Mouse (Mus musculus): Measurements from ENCODE around the gene Mgrn1.

Gene Mgrn1

DNA sequence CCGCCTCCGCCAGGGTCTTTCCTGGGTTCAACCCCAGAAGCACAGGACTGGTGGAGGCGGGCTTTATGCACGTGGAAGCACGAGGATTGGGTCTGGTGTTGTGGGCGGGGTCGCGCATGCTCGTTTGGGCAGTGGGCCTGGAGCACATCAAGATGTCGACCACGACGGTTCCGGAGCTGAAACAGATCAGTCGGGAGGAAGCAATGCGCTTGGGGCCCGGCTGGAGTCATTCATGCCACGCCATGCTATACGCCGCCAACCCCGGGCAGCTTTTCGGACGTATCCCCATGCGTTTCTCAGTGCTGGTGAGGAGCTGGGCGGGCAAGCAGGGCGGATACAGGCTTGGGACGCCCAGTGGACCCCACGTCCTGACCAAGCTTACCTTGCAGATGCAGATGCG lies 52.9 kb downstream of the Mgrn1 start:
- peak; percentile 23 for DNase-seq (ENCODE audit: extremely low read depth, low read depth, low spot score)

DNA sequence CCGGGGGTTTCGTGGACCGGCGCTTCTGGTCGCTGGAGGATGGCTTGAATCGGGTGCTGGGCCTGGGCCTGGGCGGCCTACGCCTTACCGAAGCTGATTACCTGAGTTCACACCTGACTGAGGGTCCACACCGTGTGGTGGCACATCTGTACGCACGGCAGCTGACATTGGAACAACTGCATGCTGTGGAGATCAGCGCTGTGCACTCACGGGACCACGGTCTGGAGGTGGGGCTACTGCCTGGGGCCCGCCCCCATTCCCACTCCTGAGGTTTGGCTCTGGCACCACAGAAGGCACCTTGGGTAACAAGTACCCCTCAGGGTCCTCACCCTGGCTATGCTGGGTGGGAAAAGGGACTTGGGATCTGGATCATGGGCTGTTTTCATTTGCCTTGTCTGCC lies 53.4 kb downstream of the Mgrn1 start:
- no peak for DNase-seq (ENCODE audit: extremely low read depth, low read depth, low spot score)

DNA sequence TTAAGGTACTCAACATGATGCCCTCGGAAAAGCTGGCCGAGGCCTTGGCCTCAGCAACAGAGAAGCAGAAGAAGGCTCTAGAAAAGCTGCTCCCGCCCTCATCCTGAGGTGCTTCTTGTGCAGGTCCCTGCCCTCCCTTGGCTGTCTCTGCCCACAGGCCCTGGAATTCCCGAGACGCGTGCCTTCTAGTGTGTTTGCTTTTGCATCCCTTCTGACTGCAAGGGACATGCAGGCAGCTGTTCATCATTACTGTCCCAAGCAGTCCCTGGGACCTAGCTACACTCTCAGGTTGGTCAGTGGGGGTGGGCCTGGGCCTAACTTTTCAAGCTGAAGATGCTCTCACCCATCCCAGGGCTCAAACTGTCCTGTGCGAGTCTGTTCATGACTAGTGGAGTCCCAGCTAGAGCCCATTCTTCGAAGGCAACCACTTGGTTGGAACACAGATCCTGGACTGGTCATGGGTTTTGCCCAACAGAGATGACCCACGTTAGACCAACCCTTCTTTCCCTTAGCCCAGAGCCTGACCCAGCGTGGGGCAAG lies 54.3 kb downstream of the Mgrn1 start:
- DNase-seq (ENCODE audit: extremely low read depth, low read depth, low spot score): no peak

DNA sequence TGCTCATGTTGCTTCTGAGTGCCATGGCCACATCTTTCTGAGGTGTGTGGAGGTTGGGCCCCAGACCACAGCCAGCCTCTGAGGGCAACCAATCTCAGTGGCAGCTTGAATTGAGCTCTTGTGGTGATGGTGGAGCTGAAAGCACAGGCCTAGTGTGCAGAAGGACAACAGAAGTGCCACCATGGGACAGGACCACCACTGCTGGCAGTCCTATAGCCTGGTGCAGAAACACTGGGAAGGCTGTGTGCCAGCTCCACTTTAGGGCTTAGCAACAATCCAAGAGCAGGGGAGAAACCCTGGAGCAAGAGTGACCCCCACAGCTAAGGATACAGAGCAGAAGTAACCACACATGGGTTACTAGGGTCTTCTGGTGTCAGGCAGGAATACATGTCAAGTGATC lies 55.0 kb downstream of the Mgrn1 start:
- no peak for DNase-seq (ENCODE audit: extremely low read depth, low read depth, low spot score)

DNA sequence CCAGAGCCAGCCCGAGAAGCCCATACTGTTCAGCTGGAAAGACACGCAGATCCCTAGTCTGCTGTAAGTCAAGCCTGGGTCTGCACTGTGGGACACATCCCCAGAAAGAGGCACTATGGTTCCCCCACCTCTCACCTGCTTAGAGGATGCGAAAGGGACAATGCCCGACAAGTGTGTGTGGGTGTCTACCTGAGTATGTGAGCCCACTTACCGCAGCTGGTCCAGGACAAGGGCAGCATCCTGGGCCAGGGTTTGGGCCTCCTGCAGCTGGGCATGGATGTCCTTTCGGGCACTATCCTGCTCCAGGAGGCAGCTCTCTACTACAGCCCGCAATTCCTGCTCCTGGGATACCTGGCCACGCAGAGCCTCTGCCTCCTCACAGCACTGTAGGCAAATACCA lies 56.8 kb downstream of the Mgrn1 start:
- DNase-seq (ENCODE audit: extremely low read depth, low read depth, low spot score): no peak

- no peak for DNase-seq (ENCODE audit: extremely low read depth, low read depth, low spot score)
Measured at GRCm38 (mm10) chr16:4943431-4943830, 57.4 kb downstream of the Mgrn1 start.

DNA sequence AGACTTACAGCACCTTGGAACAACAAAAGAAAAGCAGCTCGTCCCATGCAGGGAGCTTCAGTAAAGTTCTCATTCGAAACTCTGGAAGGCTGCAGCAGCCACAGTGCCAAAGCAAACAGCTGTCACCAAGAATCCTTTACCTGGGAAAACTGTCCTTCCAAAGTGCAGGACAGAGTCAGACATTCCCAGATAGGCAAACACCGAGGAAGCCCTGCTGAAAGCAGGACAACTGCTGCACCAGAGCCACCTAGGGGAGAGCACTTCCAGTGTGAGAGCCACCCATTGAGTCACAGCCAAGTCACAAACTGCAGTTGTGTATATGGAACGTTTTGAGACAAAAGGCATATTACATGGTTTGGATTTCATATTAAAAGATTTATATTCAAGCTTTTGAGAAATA lies 59.4 kb downstream of the Mgrn1 start:
- no peak for DNase-seq (ENCODE audit: extremely low read depth, low read depth, low spot score)

DNA sequence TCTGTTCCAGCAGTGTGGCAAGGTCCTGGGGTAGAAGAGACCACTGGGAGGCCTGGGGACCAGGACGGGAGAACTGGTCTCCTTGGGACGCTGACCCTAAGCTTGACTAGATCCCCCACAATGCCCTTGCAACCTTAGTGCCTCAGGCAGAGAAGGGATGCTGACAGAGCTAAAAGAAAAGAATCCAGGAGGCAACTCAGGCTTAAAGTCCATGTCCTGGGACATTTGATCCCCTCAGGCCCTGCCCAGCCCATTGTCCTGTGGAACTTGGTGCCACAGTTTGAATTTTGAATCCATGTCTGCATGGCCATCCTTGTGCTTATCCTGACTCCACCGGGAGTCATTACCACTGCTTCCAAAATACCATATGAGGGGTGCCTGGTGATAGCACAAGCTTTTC lies 60.1 kb downstream of the Mgrn1 start:
- DNase-seq (ENCODE audit: extremely low read depth, low read depth, low spot score): no peak

DNA sequence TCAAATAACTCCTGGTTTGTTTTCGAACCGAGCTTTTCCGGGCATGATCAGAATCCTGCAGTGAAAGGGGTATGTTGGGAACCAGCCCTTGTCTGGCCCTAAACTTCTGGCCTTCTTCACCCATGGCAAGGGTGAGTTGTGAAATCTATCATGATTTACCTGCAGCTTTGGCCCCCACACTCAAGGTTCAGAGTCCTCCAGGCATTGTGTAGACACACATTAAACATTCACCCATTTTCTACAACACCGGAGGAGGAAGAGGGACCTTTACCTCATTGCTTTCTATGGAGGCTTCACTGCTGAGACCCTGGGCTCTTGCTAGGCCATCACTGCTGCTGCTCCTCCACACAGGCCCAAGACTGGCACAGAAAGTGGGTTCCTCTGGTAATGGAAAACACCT lies 61.3 kb downstream of the Mgrn1 start:
- DNase-seq (ENCODE audit: extremely low read depth, low read depth, low spot score): no peak

DNA sequence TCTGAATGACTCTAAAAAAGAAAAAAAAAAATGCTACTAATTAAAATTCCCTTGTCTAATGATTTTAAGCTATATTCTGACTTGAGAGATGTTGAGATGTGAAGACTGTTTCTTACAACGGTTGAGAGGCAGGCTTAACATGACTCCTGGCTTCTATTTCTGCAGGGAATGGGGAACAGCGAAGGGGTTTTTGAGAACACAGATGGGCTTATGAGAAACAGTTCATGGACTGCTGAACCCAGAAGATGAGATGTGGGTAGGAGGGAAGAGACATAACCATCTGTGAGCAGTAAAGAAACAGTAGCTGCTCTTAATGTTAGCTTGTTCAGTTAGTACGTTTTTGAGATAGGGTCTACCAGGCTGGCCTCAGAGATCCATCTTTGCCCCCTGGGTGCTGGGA lies 70.6 kb downstream of the Mgrn1 start:
- no peak for DNase-seq (ENCODE audit: extremely low read depth, low read depth, low spot score)

- DNase-seq (ENCODE audit: extremely low read depth, low read depth, low spot score): no peak
Measured at GRCm38 (mm10) chr16:4957446-4957845, 71.4 kb downstream of the Mgrn1 start.

GRCm38 (mm10) chr16:4960260-4960659 lies 74.2 kb downstream of the Mgrn1 start:
- DNase-seq (ENCODE audit: extremely low read depth, low read depth, low spot score): no peak

- DNase-seq (ENCODE audit: extremely low read depth, low read depth, low spot score): no peak
Measured at GRCm38 (mm10) chr16:4963346-4963745, 77.3 kb downstream of the Mgrn1 start.

DNA sequence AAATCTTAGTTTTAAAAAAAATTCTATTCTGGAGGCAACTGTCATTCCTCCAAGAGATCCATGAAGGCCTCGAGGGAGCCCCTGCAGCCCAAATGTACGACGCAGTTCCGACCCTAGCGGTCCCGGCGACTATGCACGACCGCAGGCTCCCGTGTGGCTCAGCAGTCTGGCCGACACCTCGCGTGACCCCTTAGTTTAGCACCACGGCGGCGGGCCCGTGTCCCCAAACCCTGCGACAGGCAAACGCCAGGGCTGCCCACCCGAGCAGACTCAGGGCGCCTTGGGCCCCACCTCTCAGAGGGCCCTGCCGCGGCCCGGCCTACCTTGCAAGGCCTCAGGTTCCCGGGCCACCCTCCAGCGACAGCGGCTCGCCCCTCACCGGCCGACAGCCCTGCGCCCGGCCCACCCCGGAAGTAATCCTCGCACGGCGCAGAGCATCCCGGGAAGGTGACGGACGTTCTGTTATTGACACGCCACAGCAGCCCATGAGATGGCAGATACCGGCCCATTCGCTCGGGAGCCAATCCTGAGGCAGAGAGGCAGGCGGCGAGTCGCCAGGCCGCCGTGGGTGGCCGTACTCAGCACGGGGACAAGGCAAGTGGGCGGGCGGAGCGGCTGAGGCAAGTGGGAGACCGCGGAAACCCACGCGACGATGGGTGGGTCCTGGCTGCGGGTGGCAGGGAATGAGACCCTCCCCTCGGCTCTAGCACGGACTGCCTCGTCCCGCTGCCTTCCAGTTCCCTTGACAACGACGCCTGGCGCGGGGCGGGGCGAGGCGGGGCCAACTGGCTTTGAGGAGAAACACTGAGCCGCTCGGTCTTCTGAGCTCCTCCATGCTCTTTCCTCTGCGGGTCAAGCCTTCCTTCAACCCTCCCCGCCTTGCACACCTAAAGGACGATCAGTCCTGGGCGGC lies 78.0 kb downstream of the Mgrn1 start, which contains the start of gene Anks3:
Gene Anks3, minus strand, starts transcription at position 409 of the 913 bp plus-strand sequence.
- no peak for DNase-seq (ENCODE audit: extremely low read depth, low read depth, low spot score)

DNA sequence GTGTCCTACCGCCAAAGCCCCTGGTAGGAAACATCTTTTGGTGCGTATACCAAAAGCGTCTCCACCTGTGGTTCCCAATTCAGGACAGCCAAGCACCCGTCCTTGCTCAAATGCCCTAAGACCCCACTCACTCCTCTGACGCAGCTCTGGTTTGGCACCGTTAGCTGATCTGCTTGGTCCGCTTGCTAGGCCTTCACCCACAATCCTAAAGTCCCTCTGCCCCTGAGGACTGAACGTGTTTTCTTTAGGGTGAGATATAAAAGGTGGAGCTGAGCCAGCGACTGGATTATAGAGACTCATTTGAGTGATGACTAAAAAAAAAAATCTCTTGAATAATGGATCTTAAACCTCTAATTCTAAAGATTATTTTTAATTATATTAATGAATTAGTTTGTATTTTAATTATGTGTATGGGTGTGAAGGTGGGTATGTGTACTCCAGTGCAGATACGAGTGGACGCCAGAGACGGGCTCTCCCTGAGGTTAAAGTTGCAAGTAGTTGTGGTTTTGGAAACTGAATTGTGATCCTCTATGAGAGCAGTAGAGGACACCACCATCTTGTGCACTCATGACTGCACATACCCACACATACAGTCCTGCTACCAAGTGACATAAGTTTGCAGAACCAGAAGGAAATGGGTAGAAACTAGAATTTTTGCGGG lies 78.8 kb downstream of the Mgrn1 start:
- no peak for DNase-seq (ENCODE audit: extremely low read depth, low read depth, low spot score)

DNA sequence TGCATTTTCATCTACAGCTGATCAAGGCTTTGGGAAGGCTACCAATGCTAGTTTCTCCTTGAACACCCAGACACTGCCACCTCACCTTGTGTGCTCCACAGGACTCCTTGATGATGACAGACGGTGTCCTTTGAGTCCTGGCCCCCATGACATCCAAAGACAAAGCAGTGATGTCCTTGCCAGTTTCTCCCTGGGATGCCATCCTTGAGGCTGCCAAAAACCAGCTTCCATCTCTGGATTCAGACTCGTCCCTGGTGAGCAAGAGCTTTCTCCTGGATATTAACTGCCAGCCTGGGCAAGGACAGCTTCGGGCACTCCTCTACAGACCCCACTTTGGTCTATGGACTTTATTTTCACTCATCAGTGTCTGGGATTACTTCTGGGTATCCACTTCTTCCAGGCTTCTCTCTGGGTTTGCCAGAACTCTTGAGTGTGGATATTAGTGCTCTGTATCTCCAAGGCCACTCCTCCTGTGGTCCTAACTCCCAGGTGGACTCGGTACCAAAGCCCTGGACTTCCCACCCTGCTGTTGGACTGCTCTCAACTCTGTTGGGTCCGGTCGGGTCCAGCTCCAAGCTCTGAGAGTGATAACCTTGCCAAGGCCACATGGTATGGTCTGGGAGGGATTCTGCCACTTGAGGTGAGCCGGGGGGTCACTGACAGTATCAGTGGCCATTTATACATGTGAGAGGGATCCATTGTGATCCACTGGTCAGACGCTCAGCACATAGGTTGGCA lies 79.5 kb downstream of the Mgrn1 start:
- no peak for DNase-seq (ENCODE audit: extremely low read depth, low read depth, low spot score)

DNA sequence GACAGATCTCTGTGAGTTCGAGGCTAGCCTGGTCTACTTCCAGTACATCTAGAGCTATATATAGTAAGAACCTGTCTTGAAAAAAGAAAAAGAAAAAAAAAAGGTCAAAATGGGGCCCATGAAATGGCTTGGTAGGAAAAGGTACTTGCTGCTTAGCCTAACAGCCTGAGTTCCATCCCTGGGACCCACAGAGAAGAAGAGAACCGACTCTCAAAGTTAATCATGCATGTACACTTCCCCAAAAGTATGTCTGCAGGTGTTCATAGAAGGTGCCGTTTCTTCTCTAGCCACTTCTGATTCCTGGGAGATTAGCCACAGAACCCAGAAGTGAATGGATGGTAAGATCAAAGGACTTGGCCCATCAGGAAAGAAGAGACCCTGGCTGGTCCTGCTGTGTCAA lies 82.4 kb downstream of the Mgrn1 start:
- DNase-seq (ENCODE audit: extremely low read depth, low read depth, low spot score): no peak

DNA sequence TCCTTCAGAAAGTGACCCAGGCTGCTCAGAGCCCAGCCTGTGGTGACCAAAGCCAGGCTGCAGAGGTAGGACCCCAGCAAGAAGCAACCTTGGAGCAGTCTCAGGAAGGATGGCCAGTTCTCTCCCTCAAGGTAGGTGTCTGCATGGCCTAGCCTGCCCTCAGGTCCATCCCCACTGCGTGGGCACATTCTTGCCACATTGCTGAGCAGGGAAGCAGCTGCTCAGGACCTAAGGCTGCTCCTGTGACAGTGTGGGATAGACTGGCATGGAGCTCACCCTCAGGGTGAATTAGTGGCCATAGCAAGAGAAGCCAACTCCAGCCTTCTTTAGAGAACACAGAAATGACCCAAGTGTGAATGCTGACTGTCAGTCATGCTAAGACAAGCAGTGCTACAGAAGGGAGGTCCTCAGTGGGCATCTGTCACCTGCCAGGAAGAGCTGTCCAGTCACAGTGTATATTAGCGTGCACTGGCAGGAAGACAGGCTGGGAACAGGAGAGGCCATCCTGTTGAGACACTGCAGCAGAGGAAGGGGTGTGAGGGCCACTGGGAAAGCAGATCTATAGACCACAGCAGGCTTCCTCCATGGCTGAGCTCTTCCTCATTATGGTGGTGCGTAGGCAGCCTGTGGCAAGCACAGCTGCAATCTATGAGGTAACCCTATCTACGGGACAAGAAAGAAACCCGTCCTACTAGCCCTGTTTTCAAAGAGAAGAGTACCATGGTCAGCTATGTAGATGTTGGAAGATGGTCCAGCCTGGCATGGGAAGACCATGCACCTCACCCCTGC lies 83.2 kb downstream of the Mgrn1 start:
- no peak for DNase-seq (ENCODE audit: extremely low read depth, low read depth, low spot score)

GRCm38 (mm10) chr16:4971626-4972025 lies 85.6 kb downstream of the Mgrn1 start:
- no peak for DNase-seq (ENCODE audit: extremely low read depth, low read depth, low spot score)

- no peak for DNase-seq (ENCODE audit: extremely low read depth, low read depth, low spot score)
Measured at GRCm38 (mm10) chr16:4974521-4974920, 88.5 kb downstream of the Mgrn1 start.

DNA sequence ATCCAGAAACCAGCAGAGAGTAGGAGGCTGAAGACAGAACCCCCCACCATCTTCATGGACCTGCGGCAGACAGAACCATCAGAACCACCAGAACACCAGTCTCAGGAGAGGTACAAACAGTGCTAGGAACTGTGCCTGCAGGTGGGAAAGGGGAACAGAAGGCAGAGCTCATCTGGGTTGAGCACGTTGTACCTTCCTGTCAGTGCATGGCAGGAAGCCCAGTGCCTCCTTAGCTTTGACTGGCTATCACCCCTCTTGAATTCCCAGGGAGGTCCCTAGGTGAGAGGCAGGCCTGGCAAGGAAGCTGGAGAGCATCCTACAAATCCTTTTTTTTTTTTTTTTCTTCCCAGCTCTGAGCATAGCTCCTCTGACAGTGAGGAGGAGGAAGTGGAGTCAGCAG lies 90.1 kb downstream of the Mgrn1 start:
- DNase-seq (ENCODE audit: extremely low read depth, low read depth, low spot score): no peak
